Mouse (Mus musculus) megakaryocyte, adult 5-6 weeks (primary cell): Measurements from ENCODE around the gene 4930519G04Rik. TPM values are rescaled to one million over a fixed set of nuclear protein-coding genes. Genes with fewer than 3 reads are reported as not detected.
A peak's percentile ranks its signal among the peaks of the same experiment; 100 is the strongest.
"Not testable (repeated sequence)": the region's sequence is repeated elsewhere in the genome, so short reads cannot be mapped to it uniquely, and the experiment has no call there.

Experiments
- ATAC-seq: 2 replicates; pipeline ENCODE4 v1.8.0; 2016; ENCODE audit warnings: mild to moderate bottlenecking, inconsistent platforms; ENCODE audit not compliant: poor library complexity, severe bottlenecking
- total RNA-seq, 2 experiments: library from RNA; stranded (forward) in 1 of 2; stranded (reverse) in 1 of 2; fragments of 153-499, 151-499 nt in 1 of 2; fragments of 221-1000, 200-1000 nt in 1 of 2; gene quantifications; 2 replicates each; pipeline versions ENCODE4 v1.2.3 to v1.2.4; 2015 to 2017

The 4930519G04Rik gene
- total RNA-seq, 2 experiments from 2014 or later = 0.16 to 0.84 TPM

GRCm38 (mm10) chr5:114902413-114902812 lies 48.9 kb downstream of the 4930519G04Rik start:
- ATAC-seq = peak; percentile 89

- ATAC-seq = no peak
Measured at GRCm38 (mm10) chr5:114908598-114909305, 55.3 kb downstream of the 4930519G04Rik start.

- ATAC-seq = no peak
Measured at GRCm38 (mm10) chr5:114913686-114914085, 60.2 kb downstream of the 4930519G04Rik start.

- ATAC-seq = no peak
Measured at GRCm38 (mm10) chr5:114914855-114915254, 61.4 kb downstream of the 4930519G04Rik start.

GRCm38 (mm10) chr5:114915854-114916253 lies 62.4 kb downstream of the 4930519G04Rik start:
- ATAC-seq = peak; percentile 70

GRCm38 (mm10) chr5:114916777-114917176 lies 63.3 kb downstream of the 4930519G04Rik start:
- ATAC-seq = peak; percentile 78

GRCm38 (mm10) chr5:114917357-114917756 lies 63.9 kb downstream of the 4930519G04Rik start:
- not testable (repeated sequence) for ATAC-seq

- peak; percentile 87 for ATAC-seq
Measured at GRCm38 (mm10) chr5:114921551-114922365, 68.3 kb downstream of the 4930519G04Rik start.

- ATAC-seq = peak; percentile 13; the same call in 1 of the 2 replicates
Measured at GRCm38 (mm10) chr5:114922366-114922731, 68.9 kb downstream of the 4930519G04Rik start.

GRCm38 (mm10) chr5:114922998-114923473 lies 69.6 kb downstream of the 4930519G04Rik start, which contains the start of gene Oasl1:
Gene Oasl1 (plus strand): TSS chr5:114923240.
- ATAC-seq = peak; percentile 45

GRCm38 (mm10) chr5:114926153-114926684 lies 72.8 kb downstream of the 4930519G04Rik start:
- ATAC-seq = no peak

- ATAC-seq = no peak
Measured at GRCm38 (mm10) chr5:114926753-114927152, 73.3 kb downstream of the 4930519G04Rik start.

- ATAC-seq = no peak
Measured at GRCm38 (mm10) chr5:114931626-114932025, 78.2 kb downstream of the 4930519G04Rik start.

GRCm38 (mm10) chr5:114933206-114933605 lies 79.7 kb downstream of the 4930519G04Rik start:
- no peak for ATAC-seq

Other genes starting within 250 kb of the 4930519G04Rik start
- 1.5 TPM in 2 replicates for gene Trpv4, start 195.2 kb upstream of the 4930519G04Rik start, total RNA-seq (2015)
- 0.94 and 1.8 TPM in 2 replicates for gene Trpv4, start 195.2 kb upstream of the 4930519G04Rik start, total RNA-seq (2017)
- 268 and 269 TPM in 2 replicates for gene Gltp, start 162.7 kb upstream of the 4930519G04Rik start, total RNA-seq (2015)
- 135 and 141 TPM in 2 replicates for gene Gltp, start 162.7 kb upstream of the 4930519G04Rik start, total RNA-seq (2017)
- 2.6 and 3.0 TPM in 2 replicates for gene Tchp, start 145.9 kb upstream of the 4930519G04Rik start, total RNA-seq (2015)
- 6.9 and 7.6 TPM in 2 replicates for gene Tchp, start 145.9 kb upstream of the 4930519G04Rik start, total RNA-seq (2017)
- gene Ankrd13a, start 79.0 kb upstream of the 4930519G04Rik start, total RNA-seq (2015) = 169 and 170 TPM in 2 replicates
- 204 and 225 TPM in 2 replicates for gene Ankrd13a, start 79.0 kb upstream of the 4930519G04Rik start, total RNA-seq (2017)
- gene Git2, start 78.1 kb upstream of the 4930519G04Rik start, total RNA-seq (2015) = 93.8 and 97.0 TPM in 2 replicates
- gene Git2, start 78.1 kb upstream of the 4930519G04Rik start, total RNA-seq (2017) = 87.1 and 107 TPM in 2 replicates
- gene 1500011B03Rik, start 30.2 kb upstream of the 4930519G04Rik start, total RNA-seq (2015) = 30.6 and 45.3 TPM in 2 replicates
- 19.1 and 24.0 TPM in 2 replicates for gene 1500011B03Rik, start 30.2 kb upstream of the 4930519G04Rik start, total RNA-seq (2017)
- not detected in 2 replicates for gene Gm9936, start 5.0 kb downstream of the 4930519G04Rik start, total RNA-seq (2015)
- not detected in 2 replicates for gene Gm9936, start 5.0 kb downstream of the 4930519G04Rik start, total RNA-seq (2017)
- 55.8 and 59.4 TPM in 2 replicates for gene Oasl2, start 43.3 kb downstream of the 4930519G04Rik start, total RNA-seq (2015)
- gene Oasl2, start 43.3 kb downstream of the 4930519G04Rik start, total RNA-seq (2017) = 32.3 TPM in 2 replicates
- 4.3 and 9.3 TPM in 2 replicates for gene Oasl1, start 69.6 kb downstream of the 4930519G04Rik start, total RNA-seq (2015)
- gene Oasl1, start 69.6 kb downstream of the 4930519G04Rik start, total RNA-seq (2017) = 1.3 and 2.4 TPM in 2 replicates
- 6.3 and 10.3 TPM in 2 replicates for gene 2210016L21Rik, start 88.5 kb downstream of the 4930519G04Rik start, total RNA-seq (2015)
- gene 2210016L21Rik, start 88.5 kb downstream of the 4930519G04Rik start, total RNA-seq (2017) = 7.3 and 8.1 TPM in 2 replicates
- gene Hnf1a, start 117.4 kb downstream of the 4930519G04Rik start, total RNA-seq (2015) = not detected in 2 replicates
- gene Hnf1a, start 117.4 kb downstream of the 4930519G04Rik start, total RNA-seq (2017) = not detected in 2 replicates
- 33.1 and 33.6 TPM in 2 replicates for gene Sppl3, start 157.5 kb downstream of the 4930519G04Rik start, total RNA-seq (2015)
- gene Sppl3, start 157.5 kb downstream of the 4930519G04Rik start, total RNA-seq (2017) = 22.8 and 24.6 TPM in 2 replicates
- gene Gm10401, start 244.6 kb downstream of the 4930519G04Rik start, total RNA-seq (2015) = not detected in 2 replicates
- not detected in 2 replicates for gene Gm10401, start 244.6 kb downstream of the 4930519G04Rik start, total RNA-seq (2017)